Mouse (Mus musculus): ENCODE results near the gene Ogfrl1. TPM values are rescaled to one million over a fixed set of nuclear protein-coding genes. Genes with fewer than 3 reads are reported as not detected.
"Not testable (repeated sequence)": the region's sequence is repeated elsewhere in the genome, so short reads cannot be mapped to it uniquely, and the experiment has no call there.

The Ogfrl1 gene
- total RNA-seq (2015) (117 and 127 TPM in 2 replicates), total RNA-seq (2017) (61.2 and 74.4 TPM in 2 replicates)

DNA sequence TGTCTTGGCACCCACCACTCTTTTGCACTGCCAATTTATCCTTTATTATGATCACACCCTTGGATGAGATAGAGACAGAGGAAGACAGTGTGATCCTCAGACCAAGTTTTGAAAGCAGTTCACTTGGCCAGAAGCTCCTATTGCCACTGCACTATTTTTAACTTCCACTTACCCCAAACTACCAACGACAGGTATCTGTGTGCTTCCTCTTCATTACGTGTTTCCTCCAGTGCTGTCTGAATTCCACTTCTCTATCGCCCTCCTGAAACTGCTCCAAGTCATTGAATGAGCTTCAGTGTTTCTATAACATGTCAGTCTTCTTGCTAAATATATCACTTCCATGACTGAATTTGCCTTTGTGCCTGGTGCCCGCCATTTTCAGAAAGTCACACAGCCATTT lies at the start of gene Ogfrl1:
Gene Ogfrl1 (minus strand): TSS at position 150 of the 400 bp plus-strand sequence.
- ATAC-seq (replicated peaks; ENCODE audit: poor library complexity): peak; percentile 51

- no peak for ATAC-seq (replicated peaks; ENCODE audit: poor library complexity)
Observed at GRCm38 (mm10) chr1:23445736-23446424, 48.3 kb upstream of the Ogfrl1 start.

- peak; percentile 100 for ATAC-seq (replicated peaks; ENCODE audit: poor library complexity)
Observed at GRCm38 (mm10) chr1:23433612-23434011, 36.0 kb upstream of the Ogfrl1 start.

DNA sequence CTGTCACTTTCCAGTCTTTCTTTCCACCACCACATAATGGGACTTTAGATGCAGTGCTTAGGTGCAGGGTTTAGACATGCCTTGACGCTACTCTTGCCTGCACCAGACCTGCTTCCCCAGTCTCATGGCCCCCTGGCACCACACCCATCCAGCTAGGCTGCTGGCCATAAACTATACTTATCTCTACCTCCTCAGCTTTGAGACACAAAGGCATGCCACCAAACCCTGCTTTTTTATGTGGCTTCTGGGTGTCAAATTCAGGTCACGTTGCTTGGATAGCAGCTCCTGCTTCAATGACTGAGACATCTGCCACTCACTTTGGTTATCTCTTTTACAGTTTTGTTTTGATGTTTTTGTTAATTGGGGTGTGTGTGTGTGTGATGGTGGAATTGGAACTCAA lies 28.9 kb upstream of the Ogfrl1 start:
- ATAC-seq (replicated peaks; ENCODE audit: poor library complexity): peak; percentile 96

DNA sequence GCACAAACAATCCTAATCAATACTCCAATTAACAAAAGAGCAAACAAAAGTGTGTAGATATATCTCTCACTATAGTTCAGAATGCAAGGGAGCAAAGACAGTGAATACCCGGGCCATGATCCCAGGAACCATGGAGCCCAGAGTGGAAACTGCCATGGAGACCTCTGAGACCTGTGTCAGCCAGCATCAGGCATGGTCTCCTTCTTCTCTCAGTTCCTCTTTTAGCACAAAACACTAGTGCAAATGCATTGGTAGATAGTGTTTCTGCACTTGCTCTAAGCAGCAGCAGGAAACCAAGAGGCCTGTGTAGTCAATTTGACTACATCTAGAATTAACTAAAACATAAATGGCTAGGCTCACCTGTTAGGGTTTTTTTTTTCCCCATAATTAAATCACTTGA lies 21.4 kb upstream of the Ogfrl1 start:
- ATAC-seq (replicated peaks; ENCODE audit: poor library complexity): peak; percentile 93

- 0 out of 2 replicates have a peak, but pooled peaks have one; percentile 1 for ATAC-seq (replicated peaks; ENCODE audit: poor library complexity)
Observed at GRCm38 (mm10) chr1:23418059-23418458, 20.5 kb upstream of the Ogfrl1 start.

GRCm38 (mm10) chr1:23417562-23417961 lies 20.0 kb upstream of the Ogfrl1 start:
- peak; percentile 65 for ATAC-seq (replicated peaks; ENCODE audit: poor library complexity)

DNA sequence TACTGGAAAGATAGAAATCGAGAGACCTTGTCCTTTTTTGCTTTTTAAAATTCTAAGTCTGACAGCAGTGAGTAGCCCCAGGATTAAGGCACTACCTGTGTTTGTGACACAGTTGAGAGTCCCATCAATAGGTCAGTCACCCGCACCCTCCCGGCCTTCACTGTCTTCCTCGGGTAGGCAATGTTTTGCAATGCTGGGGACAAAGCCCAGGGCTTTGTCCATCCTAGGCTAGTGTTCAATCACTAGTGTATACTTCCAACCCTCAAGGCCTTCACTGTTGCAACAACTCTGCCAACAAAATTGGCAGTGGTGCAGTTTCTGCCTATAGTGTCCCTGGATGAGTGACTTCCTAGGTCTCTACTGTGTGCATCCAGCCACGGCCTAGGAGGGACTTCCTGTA lies 14.0 kb upstream of the Ogfrl1 start:
- ATAC-seq (replicated peaks; ENCODE audit: poor library complexity): no peak

DNA sequence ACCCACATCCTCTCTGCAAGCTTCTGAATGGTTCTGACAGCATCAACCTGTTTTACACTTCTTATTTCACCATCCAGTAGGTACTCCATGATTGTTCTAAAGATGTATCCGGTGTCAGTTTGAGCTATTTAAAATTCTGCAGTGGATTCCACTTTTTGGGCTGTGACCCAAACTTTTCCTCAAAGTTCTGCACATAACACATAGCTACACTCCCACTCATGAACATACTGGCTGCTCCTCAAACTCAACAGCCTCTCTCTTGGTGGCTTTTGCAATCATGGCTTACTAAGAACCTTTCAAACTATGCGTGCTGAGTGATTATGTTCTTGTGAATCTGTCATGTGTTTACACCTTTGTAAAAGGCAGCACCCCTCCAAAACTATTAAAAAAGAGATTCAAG lies 12.4 kb upstream of the Ogfrl1 start:
- no peak for ATAC-seq (replicated peaks; ENCODE audit: poor library complexity)

DNA sequence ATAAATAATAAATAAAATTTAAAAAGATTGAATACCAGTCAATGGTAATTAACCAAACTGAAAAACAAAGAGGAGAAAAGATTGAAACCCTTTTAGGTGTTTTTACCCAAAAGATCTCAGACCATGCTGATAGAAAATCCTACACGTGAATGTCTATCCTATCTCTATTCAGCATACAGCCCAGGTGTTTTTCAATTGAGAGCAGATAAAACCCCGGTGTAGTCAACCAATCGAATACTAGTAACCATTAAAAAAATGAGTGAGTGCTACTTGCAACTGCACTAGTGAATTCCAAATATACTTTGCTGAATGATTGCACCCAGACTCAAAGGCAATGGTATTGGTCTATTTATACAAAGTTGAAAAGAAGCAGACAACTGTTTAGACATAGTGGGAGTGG lies 4.8 kb upstream of the Ogfrl1 start:
- ATAC-seq (replicated peaks; ENCODE audit: poor library complexity): no peak

- peak; percentile 88 for ATAC-seq (replicated peaks; ENCODE audit: poor library complexity)
Observed at GRCm38 (mm10) chr1:23399552-23399951, 2.0 kb upstream of the Ogfrl1 start.

DNA sequence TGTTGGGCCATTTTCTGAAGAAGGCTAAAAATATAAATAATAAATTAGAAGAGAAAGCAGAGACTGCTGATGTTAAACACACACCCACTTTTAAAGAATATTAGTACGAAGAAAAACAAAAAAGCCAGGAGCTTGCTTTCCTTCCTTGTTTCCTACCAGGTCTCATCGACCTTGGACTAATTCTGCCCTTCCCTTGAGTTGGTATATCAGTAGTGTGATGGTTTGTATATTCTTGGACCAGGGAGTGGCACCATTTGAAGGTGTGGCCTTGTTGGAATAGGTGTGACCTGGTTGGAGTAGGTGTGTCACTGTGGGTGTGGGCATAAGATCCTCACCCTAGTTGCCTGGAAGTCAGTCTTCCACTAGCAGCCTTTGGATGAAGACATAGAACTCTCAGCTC lies 3.2 kb downstream of the Ogfrl1 start:
- ATAC-seq (replicated peaks; ENCODE audit: poor library complexity): not testable (repeated sequence)

- ATAC-seq (replicated peaks; ENCODE audit: poor library complexity): no peak
Observed at GRCm38 (mm10) chr1:23391744-23392143, 5.8 kb downstream of the Ogfrl1 start.

- no peak for ATAC-seq (replicated peaks; ENCODE audit: poor library complexity)
Observed at GRCm38 (mm10) chr1:23384326-23384725, 13.2 kb downstream of the Ogfrl1 start.

DNA sequence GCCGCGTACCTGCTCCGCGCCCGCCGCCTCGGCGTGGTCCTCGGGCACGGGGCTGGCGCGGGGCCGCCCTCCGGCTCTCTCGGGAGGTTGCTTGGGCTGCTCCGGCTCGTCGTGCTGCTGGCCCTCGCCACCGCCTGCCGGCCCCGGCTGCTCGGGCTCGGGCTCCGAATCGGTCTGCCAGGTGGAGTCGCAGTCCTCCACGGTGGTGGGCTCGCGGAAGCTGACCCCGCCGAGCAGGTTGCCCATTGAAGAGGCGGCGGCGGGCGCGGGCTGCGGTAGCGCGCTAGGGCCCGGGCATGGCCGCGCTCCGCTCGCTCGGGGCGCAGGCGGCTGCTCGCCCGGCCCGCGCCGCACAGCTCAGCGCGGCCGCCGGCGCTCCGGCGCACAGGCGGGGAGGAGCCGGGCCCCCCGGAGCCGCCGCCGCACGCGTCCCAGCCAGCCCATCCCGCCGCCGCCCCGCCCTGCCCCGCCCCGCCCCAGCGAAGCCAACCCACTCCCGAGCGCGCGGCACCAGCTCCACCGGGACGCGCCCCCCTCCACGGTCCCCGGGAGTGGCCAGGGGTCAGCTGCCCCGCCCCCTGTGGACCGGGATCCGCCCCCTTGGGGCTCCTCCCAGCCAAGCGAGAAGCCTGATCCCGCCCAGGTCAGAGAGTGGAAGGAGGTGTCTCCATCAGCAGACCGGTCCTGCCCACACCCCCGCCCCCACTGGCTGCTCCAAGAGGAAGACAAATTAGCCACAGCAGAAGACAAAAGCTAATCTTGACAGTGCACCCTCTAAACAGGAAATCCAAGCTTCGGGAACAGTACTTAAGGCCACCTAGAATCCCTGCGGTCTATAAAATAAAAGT lies 14.5 kb downstream of the Ogfrl1 start:
- ATAC-seq (replicated peaks; ENCODE audit: poor library complexity): peak; percentile 78

GRCm38 (mm10) chr1:23382461-23382805 lies 15.1 kb downstream of the Ogfrl1 start:
- no peak for ATAC-seq (replicated peaks; ENCODE audit: poor library complexity)

GRCm38 (mm10) chr1:23382037-23382436 lies 15.5 kb downstream of the Ogfrl1 start:
- ATAC-seq (replicated peaks; ENCODE audit: poor library complexity): no peak

GRCm38 (mm10) chr1:23379911-23380740 lies 17.4 kb downstream of the Ogfrl1 start:
- peak; percentile 59 for ATAC-seq (replicated peaks; ENCODE audit: poor library complexity)

GRCm38 (mm10) chr1:23379321-23379720 lies 18.3 kb downstream of the Ogfrl1 start:
- ATAC-seq (replicated peaks; ENCODE audit: poor library complexity): no peak

- no peak for ATAC-seq (replicated peaks; ENCODE audit: poor library complexity)
Observed at GRCm38 (mm10) chr1:23377572-23377971, 20.0 kb downstream of the Ogfrl1 start.

DNA sequence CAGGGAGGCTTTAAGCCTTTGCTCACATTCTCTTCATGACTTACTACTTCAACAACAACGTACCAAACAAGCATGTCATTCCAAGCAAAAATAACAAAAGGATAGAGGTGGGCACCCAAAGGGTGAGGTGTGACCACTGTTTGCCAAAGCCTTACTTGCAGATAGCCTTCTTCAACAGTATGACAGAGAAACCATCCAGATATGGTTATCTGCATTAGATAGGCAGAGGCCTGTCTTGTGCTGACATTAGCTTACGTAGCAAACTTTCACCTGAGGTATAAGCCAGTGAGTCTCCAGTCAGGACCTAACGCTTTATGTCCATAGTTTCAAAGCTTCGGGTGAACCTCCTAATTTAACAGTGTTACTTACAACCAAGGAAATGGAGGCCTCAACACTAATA lies 23.4 kb downstream of the Ogfrl1 start:
- 0 out of 2 replicates have a peak, but pooled peaks have one; percentile 20 for ATAC-seq (replicated peaks; ENCODE audit: poor library complexity)

Data from megakaryocyte progenitor cell, adult 5-6 weeks (primary cell).